Mouse (Mus musculus): ENCODE data around the gene Gm2381.
"Not testable (repeated sequence)": the region's sequence is repeated elsewhere in the genome, so short reads cannot be mapped to it uniquely, and the experiment has no call there.

DNA sequence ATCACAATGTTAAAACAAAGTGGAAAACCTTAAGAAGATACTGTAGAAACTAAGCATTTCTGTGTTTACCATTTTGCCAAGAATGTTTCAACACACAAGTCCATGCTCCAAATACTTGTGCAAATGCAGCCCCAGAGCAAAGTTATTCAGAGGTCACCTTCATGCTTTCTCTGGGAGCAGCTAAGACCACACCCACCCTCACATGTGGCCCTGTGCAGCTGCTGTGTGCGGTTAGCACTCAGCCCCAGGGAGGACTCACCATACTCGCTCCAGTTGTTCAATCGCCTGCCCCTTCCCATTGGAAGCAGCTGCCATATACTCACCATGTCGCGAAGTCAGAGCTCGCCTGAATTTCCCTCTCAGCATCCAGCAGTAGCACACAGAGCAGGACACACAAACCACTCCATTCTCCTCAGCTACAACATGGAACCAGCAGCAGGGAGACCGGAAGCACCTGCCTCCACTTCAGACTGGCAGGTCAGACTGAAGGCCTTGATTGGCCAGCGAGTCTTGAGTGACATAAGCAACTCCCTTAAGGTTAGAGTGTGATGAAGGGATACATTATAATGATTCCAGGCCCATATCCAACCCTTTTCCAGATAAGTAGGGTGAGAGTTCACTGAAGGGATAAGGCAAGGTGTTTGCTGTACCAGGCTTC is at the start of gene Gm2381:
- not testable (repeated sequence) for TF ChIP-seq CTCF (IDR thresholded peaks at IDR 0.05; ENCODE audit: borderline replicate concordance, insufficient read depth, low read depth, low read length); POLR2A (IDR thresholded peaks at IDR 0.05; ENCODE audit: borderline replicate concordance, insufficient read depth, low read length)
